Mouse (Mus musculus): ENCODE results near the gene 0610010F05Rik. TPM values are rescaled to one million over a fixed set of nuclear protein-coding genes. Genes with fewer than 3 reads are reported as not detected.

Gene 0610010F05Rik
- 24.3 and 24.6 TPM in 2 replicates for polyA plus RNA-seq (2012; rRNA removed)

GRCm38 (mm10) chr11:23632945-23633878 is at the start of gene 0610010F05Rik:
TSS of gene 0610010F05Rik (minus strand) at chr11:23633639.
- Histone ChIP-seq H3K4me3 (ENCODE audit: insufficient read depth, low read length) (peak within 1 kb of the TSS; percentile 47), H3K27ac (ENCODE audit: insufficient read depth, low read length) (peak within 1 kb of the TSS; percentile 82), H3K4me1 (ENCODE audit: control insufficient read depth, insufficient read depth, low read length) (peaks cover 2% of the 10 kb centered on the region; the same call in 1 of the 2 replicates)
- TF ChIP-seq CTCF (IDR thresholded peaks at IDR 0.05; ENCODE audit: extremely low read depth, insufficient read depth, low read length) (no peak), POLR2A (IDR thresholded peaks at IDR 0.05; ENCODE audit: extremely low read depth, insufficient read depth, low read length) (peak; percentile 94)

GRCm38 (mm10) chr11:23682561-23682960 is 49.1 kb upstream of the 0610010F05Rik start:
- H3K4me1 ChIP-seq (ENCODE audit: control insufficient read depth, insufficient read depth, low read length): no peaks in the 10 kb centered on the region
- no peak for TF ChIP-seq POLR2A (IDR thresholded peaks at IDR 0.05; ENCODE audit: extremely low read depth, insufficient read depth, low read length)
- no peak for TF ChIP-seq CTCF (IDR thresholded peaks at IDR 0.05; ENCODE audit: extremely low read depth, insufficient read depth, low read length)
- no peak overlapping the region for H3K27ac ChIP-seq (ENCODE audit: insufficient read depth, low read length)
- no peak overlapping the region for H3K4me3 ChIP-seq (ENCODE audit: insufficient read depth, low read length)

GRCm38 (mm10) chr11:23680435-23680950 is 47.1 kb upstream of the 0610010F05Rik start:
- no peak overlapping the region for H3K4me3 ChIP-seq (ENCODE audit: insufficient read depth, low read length)
- no peak overlapping the region for H3K27ac ChIP-seq (ENCODE audit: insufficient read depth, low read length)
- no peaks in the 10 kb centered on the region for H3K4me1 ChIP-seq (ENCODE audit: control insufficient read depth, insufficient read depth, low read length)
- TF ChIP-seq CTCF (IDR thresholded peaks at IDR 0.05; ENCODE audit: extremely low read depth, insufficient read depth, low read length) (no peak), POLR2A (IDR thresholded peaks at IDR 0.05; ENCODE audit: extremely low read depth, insufficient read depth, low read length) (no peak)

DNA sequence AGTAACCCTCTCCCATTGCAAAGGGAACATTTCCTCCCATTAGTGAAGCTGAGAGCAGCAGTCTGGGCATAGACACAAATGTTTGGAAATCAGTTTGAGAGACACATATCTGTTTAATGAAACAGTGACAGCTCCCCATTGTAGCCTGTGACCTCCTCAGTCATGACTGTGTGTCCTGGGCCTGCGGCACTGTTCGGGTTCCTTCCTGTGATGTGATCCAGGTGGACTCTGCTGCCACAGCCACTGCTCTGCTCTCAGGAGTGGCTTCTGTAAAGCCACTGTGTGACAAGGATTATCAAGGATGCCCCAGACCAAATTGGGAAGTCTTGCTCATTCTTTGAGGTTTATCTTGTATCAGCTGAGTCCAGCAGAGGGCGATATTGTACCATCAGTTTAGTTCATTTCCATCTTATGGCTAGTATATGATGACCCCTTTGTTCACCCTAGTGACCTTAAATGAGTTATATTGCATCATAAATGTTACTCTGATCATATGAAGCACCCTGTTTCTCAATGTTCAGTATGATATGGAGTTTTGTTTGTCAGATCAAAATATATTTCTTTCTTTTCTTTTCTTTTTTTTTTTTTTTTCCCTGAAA is 45.7 kb upstream of the 0610010F05Rik start:
- no peak overlapping the region for H3K27ac ChIP-seq (ENCODE audit: insufficient read depth, low read length)
- peak; percentile 40 for TF ChIP-seq CTCF (IDR thresholded peaks at IDR 0.05; ENCODE audit: extremely low read depth, insufficient read depth, low read length)
- no peak for TF ChIP-seq POLR2A (IDR thresholded peaks at IDR 0.05; ENCODE audit: extremely low read depth, insufficient read depth, low read length)
- no peaks in the 10 kb centered on the region for H3K4me1 ChIP-seq (ENCODE audit: control insufficient read depth, insufficient read depth, low read length)
- H3K4me3 ChIP-seq (ENCODE audit: insufficient read depth, low read length): no peak overlapping the region

DNA sequence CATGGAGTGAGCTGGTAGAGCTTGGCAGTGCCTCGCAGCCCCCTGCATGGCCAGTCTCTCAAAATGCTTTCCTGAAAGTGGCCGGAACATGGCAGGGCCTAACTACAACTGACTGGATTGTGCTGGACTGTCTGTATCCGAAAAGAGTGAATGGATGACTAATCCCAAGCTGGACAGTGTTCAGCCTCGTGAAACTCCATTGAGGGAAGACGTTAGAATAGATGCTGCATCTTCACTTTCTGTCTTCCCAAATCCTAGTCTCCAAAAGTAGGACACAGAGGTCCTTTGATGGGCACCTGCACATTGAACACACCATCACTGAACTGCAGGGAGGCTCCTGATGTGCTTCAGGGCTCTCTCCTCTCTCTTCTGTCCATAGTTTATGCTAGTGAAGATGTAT is 42.7 kb upstream of the 0610010F05Rik start:
- Histone ChIP-seq H3K27ac (ENCODE audit: insufficient read depth, low read length) (no peak overlapping the region), H3K4me3 (ENCODE audit: insufficient read depth, low read length) (no peak overlapping the region), H3K4me1 (ENCODE audit: control insufficient read depth, insufficient read depth, low read length) (no peaks in the 10 kb centered on the region)
- TF ChIP-seq POLR2A (IDR thresholded peaks at IDR 0.05; ENCODE audit: extremely low read depth, insufficient read depth, low read length) (no peak), CTCF (IDR thresholded peaks at IDR 0.05; ENCODE audit: extremely low read depth, insufficient read depth, low read length) (no peak)

- TF ChIP-seq POLR2A (IDR thresholded peaks at IDR 0.05; ENCODE audit: extremely low read depth, insufficient read depth, low read length): no peak
- no peak for TF ChIP-seq CTCF (IDR thresholded peaks at IDR 0.05; ENCODE audit: extremely low read depth, insufficient read depth, low read length)
- Histone ChIP-seq H3K4me1 (ENCODE audit: control insufficient read depth, insufficient read depth, low read length) (no peaks in the 10 kb centered on the region), H3K4me3 (ENCODE audit: insufficient read depth, low read length) (no peak overlapping the region), H3K27ac (ENCODE audit: insufficient read depth, low read length) (no peak overlapping the region)
Measured at GRCm38 (mm10) chr11:23672256-23672749, 38.9 kb upstream of the 0610010F05Rik start.

DNA sequence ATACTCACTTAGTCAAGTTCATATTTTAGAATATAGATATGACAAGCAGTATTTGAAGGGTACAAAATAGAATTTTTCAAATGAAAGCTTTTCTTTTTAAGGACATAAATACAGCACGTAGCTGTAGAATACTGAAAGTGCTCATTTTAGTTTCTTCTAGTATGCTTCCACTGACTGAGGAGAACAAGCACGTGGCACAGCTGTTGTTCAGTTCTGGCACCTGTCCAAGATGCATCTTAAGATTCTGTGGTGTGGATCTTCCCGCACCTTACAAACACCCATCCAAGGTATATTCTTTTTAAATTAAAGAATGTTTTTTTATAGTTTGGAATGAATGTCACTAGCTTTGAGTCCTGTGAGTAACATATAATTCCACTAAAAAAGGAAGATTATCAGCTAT is 33.7 kb upstream of the 0610010F05Rik start:
- H3K27ac ChIP-seq (ENCODE audit: insufficient read depth, low read length): no peak overlapping the region
- peaks cover 1% of the 10 kb centered on the region; the same call in 1 of the 2 replicates for H3K4me1 ChIP-seq (ENCODE audit: control insufficient read depth, insufficient read depth, low read length)
- H3K4me3 ChIP-seq (ENCODE audit: insufficient read depth, low read length): peak overlapping the region; percentile 16; the same call in 1 of the 2 replicates
- TF ChIP-seq POLR2A (IDR thresholded peaks at IDR 0.05; ENCODE audit: extremely low read depth, insufficient read depth, low read length) (no peak), CTCF (IDR thresholded peaks at IDR 0.05; ENCODE audit: extremely low read depth, insufficient read depth, low read length) (no peak)

DNA sequence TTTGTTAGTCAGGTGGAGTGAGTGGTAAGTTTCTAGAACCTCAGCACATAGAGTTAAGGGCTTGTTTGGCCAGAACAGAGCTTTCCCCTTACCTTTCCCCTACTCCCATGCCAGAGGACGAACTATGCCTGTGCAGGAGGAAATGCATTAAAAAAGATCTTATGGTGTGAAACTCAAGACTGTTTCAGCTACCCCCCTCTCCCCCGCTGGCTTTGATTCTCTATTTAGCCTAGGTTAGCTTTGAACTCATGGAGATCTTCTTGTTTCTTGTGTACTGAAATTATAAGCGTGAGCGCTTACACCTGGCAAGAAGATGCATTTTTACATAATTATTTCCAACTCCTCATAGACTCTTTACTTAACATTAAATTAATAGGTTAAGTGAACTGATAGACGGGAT is 33.1 kb upstream of the 0610010F05Rik start:
- Histone ChIP-seq H3K4me3 (ENCODE audit: insufficient read depth, low read length) (peak overlapping the region; percentile 87), H3K27ac (ENCODE audit: insufficient read depth, low read length) (no peak overlapping the region)
- TF ChIP-seq POLR2A (IDR thresholded peaks at IDR 0.05; ENCODE audit: extremely low read depth, insufficient read depth, low read length) (no peak), CTCF (IDR thresholded peaks at IDR 0.05; ENCODE audit: extremely low read depth, insufficient read depth, low read length) (no peak)

DNA sequence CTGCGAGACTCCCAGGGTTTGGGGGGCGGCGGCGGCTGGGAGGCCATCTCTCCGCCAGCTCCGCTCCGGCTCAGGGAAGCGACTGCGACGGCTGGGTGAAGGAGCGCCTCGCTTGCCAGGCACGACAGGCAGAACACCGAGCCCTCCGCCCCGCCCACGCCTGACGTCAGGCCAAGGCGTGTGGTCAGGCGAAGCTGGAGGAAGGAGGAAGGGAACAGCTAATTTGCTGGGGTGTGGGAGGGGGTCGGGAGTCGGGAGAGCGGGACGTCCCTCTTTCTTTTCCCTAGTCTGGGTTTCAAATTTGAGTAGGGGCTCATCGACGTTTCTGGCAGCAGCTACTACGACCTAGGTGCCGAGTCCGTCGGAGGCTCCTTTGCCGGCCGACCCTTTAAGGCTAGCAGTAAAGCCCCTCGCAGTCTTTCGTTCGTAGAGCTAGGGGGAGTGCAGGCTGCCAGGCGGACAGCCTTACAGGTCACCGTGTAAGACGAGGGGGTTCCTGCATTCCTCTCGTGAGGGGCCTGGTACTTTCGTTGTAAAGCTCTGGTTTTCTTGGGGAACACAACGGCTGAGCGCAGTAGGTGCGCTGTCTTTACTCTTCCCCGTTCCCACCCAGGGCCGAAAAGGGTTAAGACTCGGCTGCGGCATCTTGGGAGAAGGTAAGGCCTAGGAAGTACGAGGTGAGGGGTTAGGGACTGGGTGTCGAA is 32.5 kb upstream of the 0610010F05Rik start, which contains the start of gene Pex13:
Gene Pex13 (minus strand): TSS at position 162 of the 704 bp plus-strand sequence.
- peaks cover 1% of the 10 kb centered on the region; the same call in 1 of the 2 replicates for H3K4me1 ChIP-seq (ENCODE audit: control insufficient read depth, insufficient read depth, low read length)
- peak within 1 kb of the TSS; percentile 87 for H3K4me3 ChIP-seq (ENCODE audit: insufficient read depth, low read length)
- peak within 1 kb of the TSS; percentile 92 for H3K27ac ChIP-seq (ENCODE audit: insufficient read depth, low read length)
- peak; percentile 67 for TF ChIP-seq POLR2A (IDR thresholded peaks at IDR 0.05; ENCODE audit: extremely low read depth, insufficient read depth, low read length)
- no peak for TF ChIP-seq CTCF (IDR thresholded peaks at IDR 0.05; ENCODE audit: extremely low read depth, insufficient read depth, low read length)

More for the DNA sequence above, 33.1 kb upstream of the 0610010F05Rik start:
- H3K4me1 ChIP-seq (ENCODE audit: control insufficient read depth, insufficient read depth, low read length): peaks cover 1% of the 10 kb centered on the region; the same call in 1 of the 2 replicates
